Mouse (Mus musculus): ENCODE measurements around the gene Dnajb12.

The Dnajb12 gene

DNA sequence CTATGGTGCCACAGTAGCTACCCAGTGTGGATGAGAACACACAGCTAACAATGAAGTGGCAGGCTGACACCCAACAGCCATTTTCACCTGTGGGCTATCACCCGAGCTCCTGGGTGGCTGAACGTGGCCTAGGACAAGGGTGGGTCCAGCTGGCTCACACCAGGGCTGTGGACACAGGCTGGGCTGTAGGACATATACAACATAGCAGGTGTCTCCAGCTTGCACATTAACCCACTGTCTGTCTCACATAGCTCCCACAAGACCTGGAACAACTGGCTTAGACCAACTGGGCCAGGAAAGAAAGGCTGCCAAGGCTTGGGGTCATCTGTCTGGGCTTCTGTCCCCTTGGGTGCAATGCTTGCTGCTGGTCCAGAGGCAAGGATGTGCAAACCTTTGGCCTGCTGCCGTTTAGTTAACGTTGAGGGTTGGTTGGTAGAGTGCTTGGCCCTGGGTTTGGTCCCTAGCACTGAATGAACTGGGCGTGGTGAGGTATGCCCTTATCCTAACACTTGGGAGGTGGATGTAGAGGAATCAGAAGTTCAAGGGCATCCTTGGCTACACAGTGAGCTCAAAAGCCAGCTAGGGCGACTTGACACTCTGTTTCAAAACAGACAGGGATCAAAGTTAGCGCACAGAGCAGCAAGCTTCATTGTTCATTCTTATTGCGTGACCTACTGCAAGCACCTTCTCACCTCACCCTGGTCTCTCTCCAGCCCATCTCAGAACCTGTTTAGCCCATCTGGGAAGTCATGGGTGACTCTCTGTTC lies 36.0 kb downstream of the Dnajb12 start:
- in situ Hi-C loops (cut with MboI, MseI), result no loop called here

DNA sequence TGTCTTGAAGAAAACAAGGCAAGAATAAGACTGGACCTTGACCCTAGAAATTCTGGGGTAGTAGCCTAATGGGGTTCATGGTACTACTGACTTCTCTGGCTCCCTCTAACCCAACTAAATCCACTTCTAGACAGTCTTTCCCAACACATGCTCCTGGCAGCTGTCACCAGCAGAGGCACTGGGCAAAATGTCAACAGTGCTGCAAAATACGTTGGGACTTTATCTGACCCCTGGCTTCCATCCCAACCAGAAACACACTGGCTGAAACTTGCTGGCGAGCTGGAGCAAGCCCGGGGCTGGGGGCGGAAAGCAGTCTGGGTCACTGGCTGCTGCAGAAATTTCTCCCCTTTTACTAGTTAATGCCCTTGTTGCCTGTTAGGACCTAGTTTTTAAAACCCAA lies 36.8 kb downstream of the Dnajb12 start:
- in situ Hi-C loops (cut with MboI, MseI), result no loop called here

DNA sequence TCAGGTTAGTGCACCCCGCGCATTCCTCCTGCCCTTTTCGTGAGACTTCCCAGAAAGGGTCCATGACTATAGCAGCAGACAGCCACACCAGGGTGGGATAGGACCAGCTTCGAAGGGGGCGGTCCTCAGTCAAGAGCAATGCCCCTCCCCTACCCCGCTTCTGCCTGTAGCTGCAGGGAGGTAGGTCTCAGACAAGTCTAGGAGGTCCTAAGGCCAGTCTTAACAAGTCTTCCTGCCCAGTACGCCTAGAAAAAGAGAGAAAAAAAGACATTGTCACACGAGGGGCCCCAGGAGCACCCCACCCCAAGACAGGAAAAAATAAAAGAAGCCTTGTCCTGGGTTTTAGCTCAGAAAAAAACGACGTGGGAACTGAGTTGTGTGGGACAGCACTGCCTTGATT lies 37.3 kb downstream of the Dnajb12 start:
- in situ Hi-C loops (cut with MboI, MseI), result no loop called here

DNA sequence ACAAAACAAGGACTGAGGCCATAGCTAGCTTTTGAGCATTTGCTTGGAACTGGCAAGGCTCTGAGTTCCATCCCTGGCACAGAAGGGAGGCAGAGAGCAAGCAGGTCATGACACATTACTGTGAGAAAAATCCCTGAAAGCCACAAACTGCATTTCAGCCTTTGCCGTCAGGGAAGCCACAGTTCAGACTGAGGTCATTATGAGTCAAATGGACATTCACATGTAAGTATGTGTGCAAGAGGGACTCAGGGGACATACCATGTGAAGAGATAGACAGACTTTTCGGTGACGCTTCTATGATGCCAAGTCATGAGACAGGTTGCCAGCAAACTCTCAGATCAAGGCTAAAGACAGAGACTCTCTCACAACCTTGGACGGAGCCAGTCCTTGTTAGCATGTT lies 38.8 kb downstream of the Dnajb12 start:
- in situ Hi-C loops (cut with MboI, MseI), result no loop called here

DNA sequence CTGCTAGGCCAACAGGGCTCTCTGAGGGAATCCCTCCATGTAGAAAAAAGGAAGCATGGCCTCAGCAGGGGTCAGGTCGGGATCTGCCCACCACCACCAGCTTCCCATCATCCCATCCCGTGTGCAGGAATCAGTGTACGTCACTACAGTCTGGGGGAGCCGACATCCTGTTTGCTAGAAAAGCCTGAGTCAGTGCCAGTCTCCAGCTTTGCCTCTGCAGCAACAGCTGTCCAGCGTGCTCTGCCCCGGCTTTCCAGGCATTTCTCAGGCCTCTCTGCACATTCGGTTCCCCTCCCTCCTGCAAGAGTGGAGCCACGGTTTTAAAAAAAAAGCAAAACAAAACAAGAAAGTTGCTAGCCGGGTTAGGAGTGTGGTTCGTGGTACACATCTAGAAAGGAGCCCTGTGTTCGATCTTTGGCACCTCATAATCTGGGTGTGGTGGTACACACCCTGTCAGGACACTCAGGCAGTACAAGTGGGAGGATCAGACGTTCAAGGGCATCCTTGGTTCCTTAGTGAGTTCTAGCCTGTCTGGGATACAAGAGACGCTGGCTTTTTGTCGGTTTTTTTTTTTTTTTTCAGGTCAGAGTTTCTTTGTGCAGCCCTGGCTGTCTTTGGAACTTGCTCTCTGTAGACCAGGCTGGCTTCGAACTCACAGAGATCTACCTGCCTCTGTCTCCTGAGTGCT lies 40.3 kb downstream of the Dnajb12 start:
- in situ Hi-C loops (cut with MboI, MseI), result no loop called here

DNA sequence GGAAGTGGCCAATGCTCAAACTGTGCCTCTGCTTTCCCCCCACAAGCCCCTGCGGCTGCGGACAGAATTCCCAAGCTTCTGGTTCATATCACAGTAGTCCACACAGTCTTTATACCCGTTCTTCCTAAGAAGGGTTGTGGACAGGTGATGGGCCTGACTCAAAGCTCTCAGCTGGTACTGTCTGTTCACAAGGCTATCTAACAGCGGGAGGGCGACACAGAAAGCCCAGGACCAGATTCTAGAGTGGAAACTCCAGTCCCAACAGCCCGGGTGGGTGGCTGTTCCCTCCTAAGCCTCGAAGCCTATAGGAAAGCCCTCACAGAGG lies 41.1 kb downstream of the Dnajb12 start:
- in situ Hi-C loops (cut with MboI, MseI), result no loop called here

DNA sequence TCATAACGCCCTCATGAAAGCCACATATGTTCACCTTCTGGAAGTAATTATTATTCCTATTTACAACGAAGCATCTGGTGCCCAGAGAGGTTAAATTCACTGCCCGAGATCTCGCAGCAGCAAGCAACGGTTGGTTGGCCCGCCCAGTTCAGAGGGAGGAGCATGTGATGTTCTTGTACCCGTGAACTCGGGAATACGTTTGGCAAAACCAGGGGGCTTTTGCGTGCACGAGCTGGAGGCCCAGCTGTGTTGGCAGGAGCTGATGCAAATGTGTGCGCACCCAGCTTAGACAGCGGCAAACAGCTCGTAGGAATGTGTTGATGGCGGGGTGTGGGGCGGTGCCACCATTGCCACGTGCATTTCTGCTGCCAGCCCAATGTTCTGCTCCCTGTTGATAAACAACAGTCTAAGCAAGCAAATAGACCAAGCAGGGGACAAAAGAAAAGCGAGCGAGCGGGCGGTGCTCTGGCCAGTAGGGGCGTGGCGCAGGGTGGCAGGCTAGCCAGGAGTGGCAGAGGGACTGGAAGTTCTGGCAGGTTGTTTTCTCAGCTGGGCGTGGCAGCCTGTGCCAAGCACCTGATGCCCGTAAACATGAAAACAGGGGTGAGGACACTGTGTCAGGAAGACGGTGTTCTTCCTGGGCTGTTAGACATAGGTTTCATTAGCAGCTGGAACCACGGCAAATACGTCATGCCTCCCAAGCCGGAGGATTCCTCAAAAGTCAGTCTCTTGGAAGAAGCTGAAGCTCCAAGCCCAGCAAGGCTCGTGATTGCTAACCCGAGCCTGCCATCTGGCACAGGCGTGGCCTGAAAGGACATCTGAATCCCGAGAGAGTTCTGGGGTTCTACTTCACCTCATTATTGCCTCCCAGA lies 41.7 kb downstream of the Dnajb12 start:
- in situ Hi-C loops (cut with MboI, MseI), result no loop called here

DNA sequence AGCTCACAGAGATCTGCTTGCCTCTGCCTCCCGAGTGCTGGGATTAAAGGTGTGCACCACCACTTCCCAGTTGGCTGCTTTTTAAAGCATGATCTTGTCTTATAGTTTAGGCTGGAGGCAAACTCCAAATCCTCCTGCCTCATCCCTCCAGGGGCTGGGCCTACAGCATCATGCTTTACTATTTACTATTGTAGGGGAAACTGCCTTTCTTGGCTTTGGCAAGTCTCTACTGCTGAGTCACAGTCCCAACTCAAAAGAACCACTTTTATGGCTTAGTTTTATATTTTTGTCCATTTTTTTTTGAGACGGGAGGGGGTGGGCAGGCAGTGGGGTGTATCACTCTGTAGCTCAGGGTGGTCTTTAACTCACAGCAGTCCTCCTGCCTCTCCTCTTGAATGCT lies 44.1 kb downstream of the Dnajb12 start:
- in situ Hi-C loops (cut with MboI, MseI), result no loop called here

DNA sequence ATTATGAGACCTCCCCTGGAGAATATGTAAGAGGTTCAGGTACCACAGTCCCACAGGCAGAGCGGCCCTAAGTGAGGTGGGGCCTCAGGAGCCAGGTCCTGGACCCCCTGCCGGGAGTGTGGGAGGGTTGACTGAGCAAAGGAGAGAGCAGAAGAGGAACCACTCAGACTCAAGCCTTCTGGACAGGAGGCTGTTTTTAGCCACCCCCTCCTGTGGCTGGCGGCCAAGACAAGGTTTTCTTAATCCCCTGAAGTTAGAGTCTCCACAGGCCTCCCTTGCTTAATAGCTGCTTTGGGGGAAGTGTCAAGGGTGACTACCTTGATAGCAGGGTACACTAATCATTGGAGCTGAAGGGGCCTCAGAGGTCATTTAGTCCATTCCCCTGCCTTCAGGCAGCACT lies 44.9 kb downstream of the Dnajb12 start:
- in situ Hi-C loops (cut with MboI, MseI), result no loop called here

DNA sequence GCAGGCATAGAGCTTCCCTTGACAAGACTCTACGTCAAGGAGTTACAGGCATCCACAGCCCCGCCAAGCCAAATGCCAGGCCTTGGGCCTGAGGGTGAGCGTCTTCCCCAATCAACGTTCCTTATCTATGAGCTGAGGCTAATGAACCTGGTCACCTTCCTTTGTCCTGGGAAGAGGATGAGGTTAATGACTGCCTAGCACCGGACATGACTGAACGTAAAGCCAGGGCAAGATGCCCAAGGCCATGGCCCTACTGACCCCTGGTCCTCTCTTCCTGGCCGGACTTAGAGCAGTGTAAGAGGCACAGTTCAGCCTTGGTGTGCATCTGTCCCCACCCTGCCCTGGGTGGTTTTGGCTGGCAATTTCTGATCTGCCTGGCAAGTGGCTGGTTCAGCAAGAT lies 49.8 kb downstream of the Dnajb12 start:
- in situ Hi-C loops (cut with MboI, MseI), result no loop called here

DNA sequence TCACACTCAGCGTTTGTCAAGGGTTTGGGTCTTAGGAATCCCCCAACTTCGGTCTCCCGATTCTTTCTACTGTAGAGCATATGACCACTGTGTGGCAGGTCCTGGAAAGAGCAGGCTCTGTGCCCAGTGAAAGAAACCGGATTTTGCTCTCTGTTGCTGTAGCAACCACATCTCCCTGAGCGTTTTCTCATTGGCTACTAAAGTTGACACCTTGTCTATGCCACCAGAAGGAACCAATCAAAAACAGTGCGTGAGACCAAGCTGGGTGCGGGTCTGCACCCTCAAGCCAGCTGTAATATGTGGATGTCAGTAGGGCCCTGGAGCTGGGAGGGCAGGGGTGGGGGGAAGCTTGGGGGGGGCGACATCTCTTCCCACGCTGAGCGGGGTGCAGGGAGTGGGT lies 51.6 kb downstream of the Dnajb12 start:
- in situ Hi-C loops (cut with MboI, MseI), result no loop called here

DNA sequence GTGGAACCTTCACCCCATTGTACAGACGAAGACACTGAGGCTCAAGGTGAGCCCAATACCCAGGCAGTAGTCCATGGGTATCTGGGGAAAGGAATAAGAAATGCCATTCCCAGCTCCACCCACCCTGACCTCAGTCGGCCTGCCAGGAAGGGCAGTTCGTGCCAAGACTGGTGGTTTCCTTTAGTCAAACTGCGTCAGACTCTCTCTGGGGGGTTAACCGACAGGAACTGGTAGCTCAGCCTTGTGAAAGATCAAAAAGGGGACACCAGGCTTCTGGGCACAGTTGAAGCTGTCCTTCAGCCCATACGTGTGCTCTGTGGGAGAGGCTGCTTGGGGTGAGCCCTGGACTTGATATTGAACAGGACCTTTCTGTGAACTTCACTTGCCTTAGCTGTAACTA lies 53.2 kb downstream of the Dnajb12 start:
- in situ Hi-C loops (cut with MboI, MseI), result no loop called here

DNA sequence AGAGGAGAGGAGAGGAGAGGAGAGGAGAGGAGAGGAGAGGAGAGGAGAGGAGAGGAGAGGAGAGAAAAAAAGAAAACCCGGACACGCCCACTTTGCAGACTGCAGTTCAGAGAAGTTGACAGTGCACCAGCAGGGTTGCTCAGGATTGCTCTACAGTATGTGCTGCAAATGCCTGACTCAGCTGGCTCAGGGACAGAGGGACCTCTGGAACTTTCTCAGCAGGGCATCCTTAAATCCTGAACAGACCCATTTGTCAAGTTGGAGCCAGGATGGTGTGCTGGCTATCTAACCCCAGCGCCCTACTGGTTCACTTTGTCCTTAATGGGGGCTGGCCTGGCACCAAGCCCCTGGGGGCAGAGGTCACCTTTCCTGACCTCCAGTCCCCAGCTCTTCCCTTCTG lies 54.7 kb downstream of the Dnajb12 start:
- in situ Hi-C loops (cut with MboI, MseI), result no loop called here

DNA sequence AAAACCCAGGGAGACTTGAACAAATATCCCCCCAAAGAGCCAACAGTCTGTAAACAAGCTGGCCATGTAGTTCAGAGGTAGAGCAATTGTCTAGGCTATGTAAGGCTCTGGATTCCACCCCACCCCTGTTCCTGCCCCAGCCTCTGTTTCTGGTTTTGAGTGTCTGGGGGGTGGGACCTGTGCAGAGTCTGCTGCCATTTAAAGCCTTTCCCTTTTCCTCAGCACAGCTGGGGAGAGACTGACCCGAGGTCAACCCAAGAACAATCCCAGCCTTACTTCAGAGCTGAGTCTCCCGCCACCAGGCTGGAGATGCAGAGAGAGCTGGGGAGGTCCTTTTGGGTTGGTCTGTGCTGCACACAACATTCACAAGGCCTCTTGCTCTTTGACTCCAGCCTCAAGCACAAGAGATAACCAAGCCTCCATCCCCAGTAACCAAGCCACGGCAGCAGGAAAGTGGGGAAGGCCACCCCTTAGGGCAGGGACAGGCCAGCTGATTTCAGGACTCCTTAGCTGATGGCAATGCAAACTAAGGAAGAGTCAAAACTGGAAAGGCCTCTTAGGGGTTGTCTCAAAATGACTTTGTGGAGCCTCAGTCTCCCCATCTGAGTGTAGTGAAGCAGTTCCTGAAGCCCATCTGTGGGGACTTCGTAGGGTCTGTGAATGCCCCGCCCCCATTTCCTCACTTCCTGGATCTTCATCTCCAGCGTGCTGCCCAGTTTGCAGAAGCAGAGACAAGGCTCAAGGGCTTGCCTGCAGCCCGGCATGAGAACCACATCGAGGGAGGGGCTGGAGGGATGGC lies 56.9 kb downstream of the Dnajb12 start:
- in situ Hi-C loops (cut with MboI, MseI), result no loop called here

DNA sequence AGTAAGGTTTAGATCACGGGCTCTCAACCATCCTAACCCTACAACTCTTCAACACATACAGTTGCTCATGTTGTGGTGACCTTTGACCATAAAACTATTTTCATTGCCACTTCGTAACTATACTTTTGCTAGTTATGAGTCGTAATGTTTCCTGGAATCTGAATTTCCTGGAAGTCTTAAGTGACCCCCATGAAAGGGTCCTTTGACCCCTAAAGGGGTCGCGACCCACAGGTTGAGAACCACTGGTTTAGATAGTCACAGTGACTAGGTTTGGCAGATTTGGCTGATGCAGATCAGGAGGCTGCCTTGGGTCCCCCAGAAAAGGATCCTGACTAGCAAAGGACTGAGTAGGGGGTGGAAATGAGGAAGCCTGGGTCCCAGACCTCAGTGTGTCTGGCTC lies 59.3 kb downstream of the Dnajb12 start:
- in situ Hi-C loops (cut with MboI, MseI), result no loop called here

DNA sequence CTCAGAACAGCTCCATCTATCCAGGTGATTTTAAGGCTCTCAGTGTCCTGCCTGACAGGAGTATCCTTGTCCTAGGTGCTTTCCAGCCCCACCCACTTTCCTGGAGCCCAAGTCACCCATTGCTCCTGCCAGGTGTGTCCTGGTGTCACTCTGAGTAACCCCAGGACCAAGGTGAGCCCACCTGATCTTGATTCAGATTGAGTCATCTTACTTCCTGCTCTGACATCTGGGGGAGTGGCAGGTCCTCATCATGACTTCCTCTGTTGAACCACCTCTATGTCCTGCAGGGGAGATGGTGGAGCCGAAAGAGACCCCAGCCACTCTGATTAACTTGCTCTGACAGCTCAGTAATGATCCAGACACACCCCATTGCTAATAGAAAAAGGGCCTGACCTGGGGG lies 59.7 kb downstream of the Dnajb12 start:
- in situ Hi-C loops (cut with MboI, MseI), result no loop called here

DNA sequence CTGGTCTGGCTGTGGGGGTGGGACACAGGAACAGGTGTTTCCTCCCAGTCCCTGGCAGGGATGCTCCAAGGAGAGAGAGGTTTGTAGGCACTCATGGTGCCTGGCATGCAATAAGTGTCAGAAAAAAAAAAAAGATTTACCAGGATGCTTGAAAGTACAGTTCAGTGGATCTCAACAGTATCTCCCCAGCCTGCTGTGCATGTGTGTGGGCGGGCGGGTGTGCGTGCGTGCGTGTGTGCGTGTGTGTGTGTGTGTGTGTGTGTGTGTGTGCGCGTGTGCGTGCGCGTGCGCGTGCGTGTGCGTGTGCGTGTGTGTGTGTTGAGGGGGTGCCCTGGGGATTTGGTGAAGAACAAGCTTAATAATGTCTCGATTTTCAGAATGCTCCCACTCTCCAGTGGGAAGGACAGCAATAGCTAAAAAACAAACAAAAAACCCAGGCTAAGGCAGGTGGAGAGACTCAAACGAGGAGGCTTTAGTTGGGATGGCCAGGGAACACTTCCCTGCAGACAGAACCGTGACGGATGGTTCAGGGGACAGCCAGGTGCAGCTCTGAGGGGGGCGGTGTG lies 63.0 kb downstream of the Dnajb12 start:
- in situ Hi-C loops (cut with MboI, MseI), result no loop called here

DNA sequence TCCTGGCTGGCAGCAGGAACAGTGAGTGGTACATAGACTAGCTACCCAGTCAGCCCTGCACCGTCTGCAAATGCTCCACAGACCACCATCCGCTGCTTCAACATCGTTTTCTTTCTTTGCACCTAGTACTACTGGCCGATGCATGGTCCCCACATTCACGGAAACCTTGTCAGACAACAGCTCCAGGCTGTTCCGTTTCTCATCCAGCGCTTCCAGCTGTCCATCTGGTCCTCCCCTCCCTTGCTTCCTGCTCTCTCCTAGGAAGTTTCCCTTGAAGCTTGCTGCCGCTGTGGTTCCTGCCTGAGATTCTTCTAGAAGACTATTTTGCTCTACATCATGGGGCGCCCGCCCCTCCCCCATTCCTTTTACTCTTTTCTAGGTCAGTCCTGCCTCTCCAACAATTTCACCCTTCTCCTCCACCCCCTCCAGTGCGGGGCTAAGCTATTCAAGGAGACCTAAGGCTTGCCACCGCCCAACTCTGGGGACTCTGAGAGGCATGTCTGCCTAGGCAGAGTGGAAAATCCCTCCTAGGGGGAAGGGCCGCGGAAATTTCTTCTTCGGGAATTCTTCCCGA lies 63.6 kb downstream of the Dnajb12 start:
- in situ Hi-C loops (cut with MboI, MseI), result no loop called here

DNA sequence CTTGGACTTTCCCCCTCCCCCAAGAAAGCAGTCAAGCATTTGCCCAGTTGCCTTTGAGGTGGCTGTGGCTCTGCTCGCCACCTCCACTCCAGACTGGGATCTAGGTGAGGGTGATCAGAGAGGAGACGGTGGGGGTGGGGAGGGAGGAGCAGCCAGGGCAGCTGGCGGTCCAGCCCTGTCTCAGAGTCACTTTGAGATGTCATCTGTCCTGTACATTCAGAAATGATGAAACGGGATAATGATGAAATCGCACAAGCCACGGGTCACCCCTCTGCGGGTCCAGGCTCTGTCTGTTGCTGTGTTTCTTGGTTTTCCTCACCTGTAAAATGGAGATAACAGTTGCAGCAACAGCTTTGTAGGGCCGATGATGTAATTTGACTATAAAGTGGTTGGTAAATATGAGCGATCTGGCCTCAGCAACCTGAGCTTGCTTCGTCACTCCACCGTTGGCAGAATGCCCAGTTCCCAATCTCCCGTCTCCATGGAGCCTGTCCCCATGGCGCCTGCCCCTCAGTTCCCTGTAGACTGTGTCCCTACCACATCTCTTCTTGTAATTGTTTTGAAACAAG lies 64.1 kb downstream of the Dnajb12 start:
- in situ Hi-C loops (cut with MboI, MseI), result no loop called here

DNA sequence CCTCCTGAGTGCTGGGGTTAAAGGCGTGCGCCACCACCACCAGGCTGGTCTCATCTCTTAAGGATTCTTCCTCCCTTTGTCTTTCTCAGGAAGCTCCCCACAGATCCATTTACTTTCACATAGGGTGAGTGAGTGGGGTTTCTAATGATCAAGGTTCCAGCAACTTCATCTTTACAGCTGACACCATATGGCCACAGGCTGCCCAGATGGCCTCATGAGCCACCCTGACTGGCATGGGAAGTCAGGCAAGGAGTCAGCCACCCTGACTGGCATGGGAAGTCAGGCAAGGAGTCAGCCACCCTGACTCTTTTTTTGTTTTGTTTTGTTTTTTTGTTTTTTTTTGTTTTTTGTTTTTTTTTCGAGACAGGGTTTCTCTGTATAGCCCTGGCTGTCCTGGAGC lies 66.1 kb downstream of the Dnajb12 start:
- in situ Hi-C loops (cut with MboI, MseI), result no loop called here

DNA sequence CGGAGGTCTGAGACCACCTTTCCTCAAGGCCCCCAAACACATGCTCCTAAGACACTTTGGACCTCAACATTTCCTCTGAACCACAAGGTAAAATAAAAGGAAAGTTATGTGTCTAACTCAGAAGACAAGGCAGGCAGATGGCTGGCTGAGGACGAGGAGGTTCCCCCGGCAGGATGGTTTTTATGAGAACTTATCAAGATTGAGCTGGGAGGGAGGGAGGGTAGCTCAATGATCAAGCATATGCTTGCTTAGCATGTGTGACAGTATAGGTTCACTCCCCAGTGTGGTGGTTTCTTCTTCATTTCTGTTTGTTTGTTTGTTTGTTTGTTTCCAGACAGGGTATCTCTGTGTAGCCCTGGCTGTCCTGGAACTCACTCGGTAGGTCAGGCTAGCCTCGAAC lies 67.0 kb downstream of the Dnajb12 start:
- in situ Hi-C loops (cut with MboI, MseI), result no loop called here
